Mouse (Mus musculus) stomach, postnatal 0 days (tissue): ENCODE results near the gene Gfod1. TPM values are rescaled to one million over a fixed set of nuclear protein-coding genes. Genes with fewer than 3 reads are reported as not detected.

Experiments used
- ATAC-seq: fragments of 200-750 bp; cut with Nextera tagmentation; 2 replicates; pipeline ENCODE4 v1.8.0; 2017; ENCODE audit not compliant: low FRiP score, low TSS enrichment
- DNase-seq: peaks from one replicate; pipeline ENCODE4 v3.0.0-alpha.2; 2016; ENCODE audit warnings: low spot score
- H3K27ac ChIP-seq: fragments of 300-500 bp; sonication (generic); replicated peaks from 2 replicates; pipeline ENCODE4 v1.5.1; 2014; ENCODE audit warnings: mild to moderate bottlenecking, control low read depth
- H3K27me3 ChIP-seq: fragments of 300-500 bp; sonication (generic); 2 replicates; pipeline ENCODE4 v1.6.1; 2014; ENCODE audit warnings: low read length; ENCODE audit not compliant: control insufficient read depth, insufficient read depth
- H3K36me3 ChIP-seq: fragments of 300-500 bp; sonication (generic); 2 replicates; pipeline ENCODE4 v1.6.1; 2014; ENCODE audit warnings: low read length, mixed read lengths; ENCODE audit not compliant: control insufficient read depth, insufficient read depth
- H3K4me1 ChIP-seq: fragments of 300-500 bp; sonication (generic); replicated peaks from 2 replicates; pipeline ENCODE4 v1.6.1; 2014; ENCODE audit warnings: antibody characterized with exemption; ENCODE audit not compliant: control insufficient read depth, insufficient read depth
- H3K4me2 ChIP-seq: fragments of 300-500 bp; sonication (generic); replicated peaks from 2 replicates; pipeline ENCODE4 v1.6.1; 2014; ENCODE audit warnings: low read depth, mild to moderate bottlenecking, control low read depth, moderate library complexity
- H3K4me3 ChIP-seq: fragments of 300-500 bp; sonication (generic); 2 replicates; pipeline ENCODE4 v1.5.1; 2014; ENCODE audit warnings: low read depth, low read length, control low read depth
- H3K9ac ChIP-seq: fragments of 300-500 bp; sonication (generic); 2 replicates; pipeline ENCODE4 v1.6.1; 2014; ENCODE audit warnings: mild to moderate bottlenecking, low read length, control low read depth, mixed read lengths
- H3K9me3 ChIP-seq: fragments of 300-500 bp; sonication (generic); 2 replicates; pipeline ENCODE4 v1.6.1; 2016; ENCODE audit warnings: low read length; ENCODE audit not compliant: control insufficient read depth
- CTCF ChIP-seq: IDR thresholded peaks from 2 replicates; pipeline ENCODE4 v1.5.1; 2016; ENCODE audit warnings: antibody characterized with exemption, low read depth, mild to moderate bottlenecking, moderate library complexity
- EP300 ChIP-seq: optimal IDR thresholded peaks from 2 replicates; pipeline ENCODE3; 2016; ENCODE audit warnings: antibody characterized with exemption
- WGBS: fragments of 180-500 bp; shearing (Covaris S2); extraction: QIAGEN DNeasy Blood & Tissue Kit; methylation state at CpG from one replicate; pipeline ENCODE4 v1.1.7; 2014; 5-methylcytosine and 5-hydroxymethylcytosine counted together
- polyA plus RNA-seq: library from polyadenylated mRNA; unstranded; fragments of >200 nt; fragmentation: Nextera tagmentation; extraction: Ambion mirVana; gene quantifications from 2 replicates; pipeline ENCODE4 v1.2.1, GENCODE M21; 2015

The Gfod1 gene
- polyA plus RNA-seq, 1 experiment from 2014 or later, result 0.57 TPM

- ATAC-seq, result no peak
These were observed 34.0 kb upstream of the Gfod1 start for GRCm38 (mm10) chr13:43338001-43338400.

GRCm38 (mm10) chr13:43336425-43337221 is 32.7 kb upstream of the Gfod1 start:
- H3K4me3 ChIP-seq, result no peak overlapping the region
- DNase-seq (no peak), ATAC-seq (peak; percentile 60; the same call in 1 of the 2 replicates)
- no peaks in the 10 kb centered on the region for H3K36me3 ChIP-seq
- H3K27ac ChIP-seq, result no peak overlapping the region
- H3K9me3 ChIP-seq, result no peaks in the 10 kb centered on the region
- no peak for TF ChIP-seq EP300
- TF ChIP-seq CTCF, result no peak
- H3K4me2 ChIP-seq, result no peak overlapping the region
- no peaks in the 10 kb centered on the region for H3K27me3 ChIP-seq
- H3K9ac ChIP-seq, result no peak overlapping the region
- 0 out of 2 replicates have a peak, but pooled peaks cover 6% of the 10 kb centered on the region for H3K4me1 ChIP-seq
- WGBS, result 32% methylated on average over 12 of the region's 12 CpGs

More at GRCm38 (mm10) chr13:43338001-43338400, 34.0 kb upstream of the Gfod1 start:
- no peak overlapping the region for H3K9ac ChIP-seq
- no peaks in the 10 kb centered on the region for H3K36me3 ChIP-seq
- no peak overlapping the region for H3K4me3 ChIP-seq
- H3K9me3 ChIP-seq, result no peaks in the 10 kb centered on the region
- no peak for TF ChIP-seq CTCF
- no peak for TF ChIP-seq EP300
- no peak overlapping the region for H3K27ac ChIP-seq
- H3K4me1 ChIP-seq, result 0 out of 2 replicates have a peak, but pooled peaks cover 6% of the 10 kb centered on the region
- no peaks in the 10 kb centered on the region for H3K27me3 ChIP-seq
- WGBS, result 84% methylated on average over 8 of the region's 8 CpGs
- no peak for DNase-seq
- H3K4me2 ChIP-seq, result no peak overlapping the region

- 42% methylated on average over 7 of the region's 7 CpGs for WGBS
- Histone ChIP-seq H3K36me3 (no peaks in the 10 kb centered on the region), H3K9ac (no peak overlapping the region), H3K27me3 (no peaks in the 10 kb centered on the region), H3K4me2 (no peak overlapping the region), H3K4me3 (no peak overlapping the region), H3K4me1 (0 out of 2 replicates have a peak, but pooled peaks cover 5% of the 10 kb centered on the region), H3K27ac (no peak overlapping the region), H3K9me3 (no peaks in the 10 kb centered on the region)
- DNase-seq (no peak), ATAC-seq (no peak)
- TF ChIP-seq EP300 (no peak), CTCF (peak; percentile 51)
These were observed 28.6 kb upstream of the Gfod1 start for GRCm38 (mm10) chr13:43332591-43332990.

GRCm38 (mm10) chr13:43331721-43332444 is 27.9 kb upstream of the Gfod1 start:
- Histone ChIP-seq H3K9me3 (no peaks in the 10 kb centered on the region), H3K9ac (no peak overlapping the region), H3K27me3 (no peaks in the 10 kb centered on the region), H3K4me3 (no peak overlapping the region), H3K4me1 (0 out of 2 replicates have a peak, but pooled peaks cover 4% of the 10 kb centered on the region), H3K27ac (no peak overlapping the region), H3K36me3 (no peaks in the 10 kb centered on the region), H3K4me2 (no peak overlapping the region)
- 42% methylated on average over 11 of the region's 11 CpGs for WGBS
- ATAC-seq, result no peak
- DNase-seq, result no peak
- TF ChIP-seq EP300 (no peak), CTCF (no peak)

- WGBS, result 71% methylated on average over 1 of the region's 1 CpGs
These were observed 21.5 kb upstream of the Gfod1 start for GRCm38 (mm10) chr13:43325427-43325826.

More at GRCm38 (mm10) chr13:43325427-43325826, 21.5 kb upstream of the Gfod1 start:
- Histone ChIP-seq H3K4me3 (no peak overlapping the region), H3K27me3 (no peaks in the 10 kb centered on the region), H3K36me3 (no peaks in the 10 kb centered on the region), H3K4me2 (no peak overlapping the region), H3K9me3 (no peaks in the 10 kb centered on the region), H3K27ac (no peak overlapping the region), H3K9ac (no peak overlapping the region), H3K4me1 (no peaks in the 10 kb centered on the region)
- no peak for TF ChIP-seq CTCF
- TF ChIP-seq EP300, result no peak
- no peak for ATAC-seq
- no peak for DNase-seq
